Mouse (Mus musculus) testis, adult 2 months (tissue): Measurements from ENCODE around the gene Nfix.

Source experiments
- CTCF ChIP-seq: fragments of 200-500 bp; IDR thresholded peaks from 2 replicates; pipeline ENCODE4 v1.5.1; 2012; ENCODE audit warnings: low read depth, mild to moderate bottlenecking, inconsistent platforms, low read length, moderate library complexity; ENCODE audit not compliant: control insufficient read depth, insufficient read depth, insufficient replicate concordance
- POLR2A ChIP-seq: fragments of 200-500 bp; IDR thresholded peaks from 2 replicates; pipeline ENCODE4 v1.6.1; 2012; ENCODE audit warnings: low read depth, mild to moderate bottlenecking, inconsistent platforms, low read length, moderate library complexity; ENCODE audit not compliant: control insufficient read depth

- no peak for TF ChIP-seq CTCF
- no peak for TF ChIP-seq POLR2A
Observed at GRCm38 (mm10) chr8:84657680-84658079, 142.5 kb downstream of the Nfix start.
